Mouse (Mus musculus) CH12.LX (cell line): Measurements from ENCODE around the gene Muc3a. TPM values are rescaled to one million over a fixed set of nuclear protein-coding genes. Genes with fewer than 3 reads are reported as not detected.

ENCODE experiments used
- DNase-seq: peaks from one replicate; pipeline ENCODE4 v3.0.0-alpha.2; 2013; ENCODE audit errors: extremely low read depth
- H3K27ac ChIP-seq: 2 replicates; pipeline ENCODE4 v1.5.1; 2012; ENCODE audit warnings: low read depth, mild to moderate bottlenecking, control low read depth, moderate library complexity; ENCODE audit not compliant: insufficient read depth
- H3K27me3 ChIP-seq: replicated peaks from 2 replicates; pipeline ENCODE3; 2012; ENCODE audit warnings: inconsistent platforms
- H3K36me3 ChIP-seq, 2 experiments: replicated peaks in 1 of 2; 2 replicates each; pipeline versions ENCODE3 to v1.6.1; 2012; ENCODE audit warnings: inconsistent platforms in 1 of 2, low read length in 1 of 2, mild to moderate bottlenecking in 1 of 2, mixed read lengths in 1 of 2, moderate library complexity in 1 of 2; ENCODE audit not compliant: control insufficient read depth in 1 of 2, insufficient read depth in 1 of 2
- H3K4me1 ChIP-seq, 2 experiments: 2 replicates each; pipeline ENCODE4 v1.6.1; 2012; ENCODE audit warnings: inconsistent platforms in 1 of 2, moderate library complexity in 1 of 2; ENCODE audit not compliant: insufficient read depth in 2 of 2, control insufficient read depth in 1 of 2
- H3K4me2 ChIP-seq: 2 replicates; pipeline ENCODE4 v1.6.1; 2012; ENCODE audit warnings: low read depth, mild to moderate bottlenecking, control low read depth; ENCODE audit not compliant: poor library complexity, insufficient read depth, severe bottlenecking
- H3K4me3 ChIP-seq, 3 experiments: fragments of 150-350 bp in 1 of 3; sonication (generic) in 1 of 3; replicated peaks in 1 of 3; 2 replicates each; pipeline versions ENCODE3 to v1.5.1; 2011 to 2012; ENCODE audit warnings: low read depth in 2 of 3, low read length in 2 of 3, mild to moderate bottlenecking in 2 of 3, moderate library complexity in 2 of 3, control low read depth in 1 of 3, improper control_type of control experiment in 1 of 3, inconsistent platforms in 1 of 3, mixed read lengths in 1 of 3; ENCODE audit not compliant: poor library complexity in 1 of 3
- H3K79me2 ChIP-seq: replicated peaks from 2 replicates; pipeline ENCODE4 v1.6.1; 2012; ENCODE audit warnings: mild to moderate bottlenecking, moderate library complexity; ENCODE audit not compliant: control insufficient read depth, poor library complexity, insufficient read depth, severe bottlenecking; ENCODE audit errors: extremely low read depth
- H3K9ac ChIP-seq: 2 replicates; pipeline ENCODE4 v1.6.1; 2012; ENCODE audit warnings: low read depth, mild to moderate bottlenecking, control low read depth, moderate library complexity; ENCODE audit not compliant: insufficient read depth
- H3K9me3 ChIP-seq: replicated peaks from 2 replicates; pipeline ENCODE3; 2012; ENCODE audit warnings: low read length, inconsistent platforms, mixed read lengths
- BHLHE40 ChIP-seq: IDR thresholded peaks from 2 replicates; pipeline ENCODE4 v1.6.1; 2011; ENCODE audit warnings: mild to moderate bottlenecking, low read depth, low read length, improper control_type of control experiment
- CHD1 ChIP-seq: IDR thresholded peaks from 2 replicates; pipeline ENCODE4 v1.6.1; 2012; ENCODE audit warnings: low read depth, low read length, improper control_type of control experiment, inconsistent platforms
- CTCF ChIP-seq, 2 experiments: IDR thresholded peaks in 1 of 2; conservative IDR thresholded peaks in 1 of 2; 2 replicates each; pipeline ENCODE4 v1.5.1; 2011 to 2012; ENCODE audit warnings: low read depth in 2 of 2, low read length in 2 of 2, improper control_type of control experiment in 1 of 2, inconsistent platforms in 1 of 2, mild to moderate bottlenecking in 1 of 2, moderate library complexity in 1 of 2
- E2F4 ChIP-seq: IDR thresholded peaks from 2 replicates; pipeline ENCODE4 v1.6.1; 2011; ENCODE audit warnings: low read depth, low read length, improper control_type of control experiment; ENCODE audit not compliant: insufficient replicate concordance
- ELF1 ChIP-seq: IDR thresholded peaks from 2 replicates; pipeline ENCODE4 v1.6.1; 2014; ENCODE audit warnings: low read depth, mild to moderate bottlenecking, inconsistent platforms, low read length, improper control_type of control experiment
- EP300 ChIP-seq: IDR thresholded peaks from 2 replicates; pipeline ENCODE4 v1.6.1; 2011; ENCODE audit warnings: low read length, improper control_type of control experiment
- ETS1 ChIP-seq: conservative IDR thresholded peaks from 2 replicates; pipeline ENCODE4 v1.6.1; 2012; ENCODE audit warnings: low read depth, mild to moderate bottlenecking, inconsistent platforms, low read length, improper control_type of control experiment, moderate library complexity
- IRF4 ChIP-seq: IDR thresholded peaks from 2 replicates; pipeline ENCODE4 v1.6.1; 2014; ENCODE audit warnings: low read depth, mild to moderate bottlenecking, inconsistent platforms, low read length, improper control_type of control experiment
- KAT2A ChIP-seq: IDR thresholded peaks from 2 replicates; pipeline ENCODE4 v1.6.1; 2012; ENCODE audit warnings: low read length, improper control_type of control experiment, inconsistent platforms; ENCODE audit not compliant: insufficient replicate concordance
- MAFK ChIP-seq: IDR thresholded peaks from 2 replicates; pipeline ENCODE4 v1.6.1; 2011; ENCODE audit warnings: low read length, improper control_type of control experiment; ENCODE audit not compliant: insufficient replicate concordance
- MXI1 ChIP-seq: IDR thresholded peaks from 2 replicates; pipeline ENCODE4 v1.6.1; 2011; ENCODE audit warnings: mild to moderate bottlenecking, low read depth, low read length, improper control_type of control experiment
- MYC ChIP-seq: IDR thresholded peaks from 2 replicates; pipeline ENCODE4 v1.6.1; 2011; ENCODE audit warnings: low read depth, mild to moderate bottlenecking, improper control_type of control experiment, low read length
- NRF1 ChIP-seq: IDR thresholded peaks from 2 replicates; pipeline ENCODE4 v1.6.1; 2014; ENCODE audit warnings: low read depth, mild to moderate bottlenecking, inconsistent platforms, low read length, improper control_type of control experiment, moderate library complexity
- POLR2A ChIP-seq: IDR thresholded peaks from 2 replicates; pipeline ENCODE4 v1.6.1; 2011; ENCODE audit warnings: low read depth, mild to moderate bottlenecking, improper control_type of control experiment, low read length
- RCOR1 ChIP-seq: conservative IDR thresholded peaks from 2 replicates; pipeline ENCODE4 v1.6.1; 2012; ENCODE audit warnings: low read depth, mild to moderate bottlenecking, inconsistent platforms, low read length, improper control_type of control experiment
- SMC3 ChIP-seq: IDR thresholded peaks from 2 replicates; pipeline ENCODE4 v1.6.1; 2011; ENCODE audit warnings: low read depth, low read length, improper control_type of control experiment
- TBP ChIP-seq: conservative IDR thresholded peaks from 2 replicates; pipeline ENCODE4 v1.6.1; 2011; ENCODE audit warnings: low read depth, low read length, improper control_type of control experiment
- TCF12 ChIP-seq: IDR thresholded peaks from 2 replicates; pipeline ENCODE4 v1.6.1; 2014; ENCODE audit warnings: low read depth, mild to moderate bottlenecking, inconsistent platforms, low read length, improper control_type of control experiment
- USF2 ChIP-seq: conservative IDR thresholded peaks from 2 replicates; pipeline ENCODE4 v1.6.1; 2011; ENCODE audit warnings: low read depth, low read length, improper control_type of control experiment
- dilution Hi-C: fragments of 300-500 bp; cut with MboI; formaldehyde crosslinking; loops from 2 replicates; pipeline ENCODE4 v1.14.3; 2020; ENCODE audit warnings: low sequenced_read_pairs; ENCODE audit not compliant: extremely low pct_unique_long_range_greater_than_20kb, extremely low pct_ligation_motif_present
- in situ Hi-C: fragments of 300-500 bp; cut with MboI; formaldehyde crosslinking; loops from 3 replicates; pipeline ENCODE4 v1.14.3; 2019; ENCODE audit warnings: low sequenced_read_pairs, low pct_ligation_motif_present, low pct_unique_long_range_greater_than_20kb, mixed read lengths
- polyA plus RNA-seq: library from polyadenylated mRNA; unstranded; fragments of >175 nt; gene quantifications from 2 replicates; pipeline ENCODE4 v1.2.1, GENCODE M21; 2012; ENCODE audit warnings: low read depth; ENCODE audit not compliant: insufficient read length
- total RNA-seq, 2 experiments: library from RNA; depleted of rRNA; stranded (reverse); fragments of 300-350 nt in 1 of 2; fragments of >200 nt in 1 of 2; gene quantifications; 2 replicates each; pipeline ENCODE4 v1.2.3; 2012 to 2014

Muc3a gene
- total and polyA plus RNA-seq, 3 experiments, result not detected

DNA sequence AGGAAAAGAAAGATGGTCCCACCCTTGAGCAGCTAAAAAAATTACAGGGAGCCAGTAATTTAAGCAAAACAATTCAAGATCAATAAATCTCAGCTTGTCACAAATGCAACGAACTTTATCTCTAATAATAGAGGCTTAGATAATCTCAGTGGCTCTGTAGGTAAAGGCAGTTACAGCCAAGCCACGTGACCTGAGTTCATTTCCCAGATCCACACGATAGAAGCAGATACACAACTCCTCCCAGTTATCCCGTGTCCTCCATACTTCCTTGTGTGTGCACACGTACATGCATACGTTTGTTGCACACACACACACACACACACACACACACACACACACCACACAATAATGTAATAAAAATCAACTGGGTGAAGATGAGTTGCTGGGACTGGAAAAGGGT lies 38.2 kb downstream of the Muc3a start:
- no peaks in the 10 kb centered on the region for H3K79me2 ChIP-seq
- H3K4me3 ChIP-seq, result no peak overlapping the region
- no peaks in the 10 kb centered on the region for H3K4me1 ChIP-seq
- dilution Hi-C loops (no loop called here), in situ Hi-C loops (no loop called here)
- H3K9me3 ChIP-seq, result no peaks in the 10 kb centered on the region
- H3K36me3 ChIP-seq, result no peaks in the 10 kb centered on the region
- H3K4me2 ChIP-seq, result no peak overlapping the region
- no peak for DNase-seq
- no peak overlapping the region for H3K9ac ChIP-seq
- H3K27me3 ChIP-seq, result peaks cover 89% of the 10 kb centered on the region
- no peak overlapping the region for H3K27ac ChIP-seq
- TF ChIP-seq KAT2A (no peak), EP300 (no peak), USF2 (no peak), SMC3 (no peak), RCOR1 (no peak), IRF4 (no peak), TCF12 (no peak)
- TF ChIP-seq, all 38 proteins: peak for 0

DNA sequence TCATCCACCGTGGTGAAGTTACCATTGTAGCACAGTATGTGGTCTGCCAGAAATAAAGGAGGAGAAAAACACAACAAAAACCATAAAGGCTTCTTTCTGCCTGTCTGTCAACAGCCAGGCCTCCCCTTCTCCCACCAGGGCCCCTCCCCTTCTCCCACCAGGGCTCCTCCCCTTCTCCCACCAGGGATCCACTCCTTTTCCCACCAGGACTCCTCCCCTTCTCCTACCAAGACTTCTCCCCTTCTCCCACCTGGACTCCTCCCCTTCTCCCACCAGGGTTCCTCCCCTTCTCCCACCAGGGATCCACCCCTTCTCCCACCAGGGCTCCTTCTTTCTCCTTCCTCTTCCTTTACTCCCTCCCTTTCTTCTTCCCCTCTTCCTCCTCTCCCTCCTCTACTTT lies 39.6 kb downstream of the Muc3a start:
- TF ChIP-seq SMC3 (no peak), E2F4 (no peak), CHD1 (no peak), ETS1 (no peak), BHLHE40 (no peak), RCOR1 (no peak), MYC (no peak), TBP (no peak), CTCF (conservative IDR thresholded peaks at IDR 0.05 in 1 of 2, IDR thresholded peaks at IDR 0.05 in 1 of 2; ENCODE audit: low read depth in 2 of 2, low read length in 2 of 2) (no peak), TCF12 (no peak), NRF1 (no peak), MXI1 (no peak), MAFK (no peak), ELF1 (no peak), POLR2A (no peak), IRF4 (no peak), EP300 (no peak)
- dilution Hi-C loops (no loop called here), in situ Hi-C loops (no loop called here)
- H3K9me3 ChIP-seq, result no peaks in the 10 kb centered on the region
- H3K4me2 ChIP-seq, result no peak overlapping the region
- no peak overlapping the region for H3K9ac ChIP-seq
- peaks cover 88% of the 10 kb centered on the region for H3K27me3 ChIP-seq
- H3K36me3 ChIP-seq, result no peaks in the 10 kb centered on the region
- no peak for DNase-seq
- H3K4me1 ChIP-seq, result no peaks in the 10 kb centered on the region
- H3K27ac ChIP-seq, result no peak overlapping the region
- H3K79me2 ChIP-seq, result no peaks in the 10 kb centered on the region
- H3K4me3 ChIP-seq, result no peak overlapping the region
